Mouse (Mus musculus) heart, adult 9 months (tissue): ENCODE measurements around the gene Ostf1.
"Not testable (repeated sequence)": the region's sequence is repeated elsewhere in the genome, so short reads cannot be mapped to it uniquely, and the experiment has no call there.

Source experiments
- DNase-seq, 2 experiments: peaks; one replicate each; pipeline ENCODE4 v3.0.0; 2022; ENCODE audit warnings: low spot score in 2 of 2

The Ostf1 gene

GRCm38 (mm10) chr19:18598265-18598926 lies 33.2 kb downstream of the Ostf1 start:
- DNase-seq = no peak

- DNase-seq = no peak
Observed at GRCm38 (mm10) chr19:18597772-18598171, 33.9 kb downstream of the Ostf1 start.

GRCm38 (mm10) chr19:18596876-18597275 lies 34.7 kb downstream of the Ostf1 start:
- DNase-seq = no peak

- DNase-seq = no peak
Observed at GRCm38 (mm10) chr19:18593722-18594121, 37.9 kb downstream of the Ostf1 start.

- DNase-seq = no peak
Observed at GRCm38 (mm10) chr19:18592919-18593318, 38.7 kb downstream of the Ostf1 start.

GRCm38 (mm10) chr19:18590942-18591354 lies 40.7 kb downstream of the Ostf1 start:
- peak in 1 of 2 experiments; percentile 26 for DNase-seq

GRCm38 (mm10) chr19:18590234-18590633 lies 41.4 kb downstream of the Ostf1 start:
- DNase-seq = no peak

GRCm38 (mm10) chr19:18589276-18589675 lies 42.3 kb downstream of the Ostf1 start:
- no peak for DNase-seq

- DNase-seq = not testable (repeated sequence)
Observed at GRCm38 (mm10) chr19:18588801-18589200, 42.8 kb downstream of the Ostf1 start.

GRCm38 (mm10) chr19:18588243-18588642 lies 43.4 kb downstream of the Ostf1 start:
- no peak for DNase-seq

GRCm38 (mm10) chr19:18587118-18587517 lies 44.5 kb downstream of the Ostf1 start:
- DNase-seq = no peak

GRCm38 (mm10) chr19:18584621-18585020 lies 47.0 kb downstream of the Ostf1 start:
- no peak for DNase-seq

GRCm38 (mm10) chr19:18583706-18584105 lies 47.9 kb downstream of the Ostf1 start:
- DNase-seq = no peak

GRCm38 (mm10) chr19:18582887-18583286 lies 48.7 kb downstream of the Ostf1 start:
- no peak for DNase-seq

- DNase-seq = no peak
Observed at GRCm38 (mm10) chr19:18582226-18582625, 49.4 kb downstream of the Ostf1 start.

- no peak for DNase-seq
Observed at GRCm38 (mm10) chr19:18581046-18581445, 50.6 kb downstream of the Ostf1 start.

GRCm38 (mm10) chr19:18579012-18579358 lies 52.6 kb downstream of the Ostf1 start:
- no peak for DNase-seq

GRCm38 (mm10) chr19:18578216-18579011 lies 53.2 kb downstream of the Ostf1 start:
- DNase-seq = no peak

GRCm38 (mm10) chr19:18577348-18577747 lies 54.3 kb downstream of the Ostf1 start:
- DNase-seq = no peak

GRCm38 (mm10) chr19:18575891-18576290 lies 55.7 kb downstream of the Ostf1 start:
- no peak for DNase-seq

- DNase-seq = no peak
Observed at GRCm38 (mm10) chr19:18573907-18574306, 57.7 kb downstream of the Ostf1 start.

GRCm38 (mm10) chr19:18573443-18573842 lies 58.2 kb downstream of the Ostf1 start:
- DNase-seq = no peak

GRCm38 (mm10) chr19:18569496-18569895 lies 62.1 kb downstream of the Ostf1 start:
- no peak for DNase-seq
